Mouse (Mus musculus) lung, postnatal 0 days (tissue): ENCODE data around the gene Ifna12.
"Not testable (repeated sequence)": the region's sequence is repeated elsewhere in the genome, so short reads cannot be mapped to it uniquely, and the experiment has no call there.

Source experiments
- CTCF ChIP-seq: IDR thresholded peaks from 2 replicates; pipeline ENCODE4 v1.5.1; 2016; ENCODE audit warnings: antibody characterized with exemption, mild to moderate bottlenecking
- EP300 ChIP-seq: IDR thresholded peaks from 2 replicates; pipeline ENCODE4 v1.6.1; 2016; ENCODE audit warnings: antibody characterized with exemption, mild to moderate bottlenecking, control low read depth

- not testable (repeated sequence) for TF ChIP-seq EP300, CTCF
Observed at GRCm38 (mm10) chr4:88558145-88558544, 45.0 kb downstream of the Ifna12 start, which contains the start of gene Ifna15.
